Mouse (Mus musculus) MEL (cell line): ENCODE data around the gene Sh3rf1. TPM values are rescaled to one million over a fixed set of nuclear protein-coding genes. Genes with fewer than 3 reads are reported as not detected.

Experiments used
- DNase-seq: peaks from one replicate; pipeline ENCODE4 v3.0.0; 2011; ENCODE audit warnings: low read depth, low spot score
- H3K27ac ChIP-seq: 2 replicates; pipeline ENCODE4 v1.5.1; 2012; ENCODE audit warnings: low read depth, mild to moderate bottlenecking, control low read depth, low read length, moderate library complexity; ENCODE audit not compliant: control insufficient read depth
- H3K27me3 ChIP-seq, 2 experiments: fragments of 150-350 bp in 1 of 2; sonication (generic) in 1 of 2; 2 replicates each; pipeline ENCODE4 v1.6.1; 2012; ENCODE audit warnings: low read length in 2 of 2, mild to moderate bottlenecking in 2 of 2, improper control_type of control experiment in 1 of 2, moderate library complexity in 1 of 2; ENCODE audit not compliant: insufficient read depth in 2 of 2, control insufficient read depth in 1 of 2
- H3K36me3 ChIP-seq, 2 experiments: 2 replicates each; pipeline ENCODE4 v1.6.1; 2012 to 2014; ENCODE audit warnings: low read length in 2 of 2, improper control_type of control experiment in 1 of 2, inconsistent platforms in 1 of 2, mild to moderate bottlenecking in 1 of 2; ENCODE audit not compliant: insufficient read depth in 2 of 2, control insufficient read depth in 1 of 2
- H3K4me1 ChIP-seq, 2 experiments: fragments of 150-350 bp in 1 of 2; sonication (generic) in 1 of 2; 2 replicates each; pipeline ENCODE4 v1.6.1; 2012; ENCODE audit warnings: low read length in 2 of 2, improper control_type of control experiment in 1 of 2, mild to moderate bottlenecking in 1 of 2; ENCODE audit not compliant: insufficient read depth in 2 of 2, control insufficient read depth in 1 of 2
- H3K4me3 ChIP-seq, 2 experiments: fragments of 150-350 bp in 1 of 2; sonication (generic) in 1 of 2; 2 replicates each; pipeline ENCODE4 v1.5.1; 2012; ENCODE audit warnings: low read depth in 2 of 2, low read length in 2 of 2, mild to moderate bottlenecking in 2 of 2, moderate library complexity in 2 of 2, control low read depth in 1 of 2, improper control_type of control experiment in 1 of 2; ENCODE audit not compliant: control insufficient read depth in 1 of 2, insufficient read depth in 1 of 2
- H3K79me2 ChIP-seq: 2 replicates; pipeline ENCODE4 v1.6.1; 2012; ENCODE audit warnings: mild to moderate bottlenecking, low read length, moderate library complexity; ENCODE audit not compliant: control insufficient read depth, poor library complexity, insufficient read depth
- H3K9ac ChIP-seq: 2 replicates; pipeline ENCODE4 v1.6.1; 2012; ENCODE audit warnings: low read depth, mild to moderate bottlenecking, control low read depth, low read length, moderate library complexity; ENCODE audit not compliant: control insufficient read depth, poor library complexity, severe bottlenecking
- H3K9me3 ChIP-seq: fragments of 150-350 bp; sonication (generic); replicated peaks from 2 replicates; pipeline ENCODE4 v1.6.1; 2012; ENCODE audit warnings: mild to moderate bottlenecking, low read length, improper control_type of control experiment, moderate library complexity; ENCODE audit not compliant: insufficient read depth
- CHD1 ChIP-seq: IDR thresholded peaks from 2 replicates; pipeline ENCODE4 v1.6.1; 2012; ENCODE audit warnings: low read depth, mild to moderate bottlenecking, inconsistent platforms, low read length, improper control_type of control experiment
- CHD2 ChIP-seq: IDR thresholded peaks from 2 replicates; pipeline ENCODE4 v1.6.1; 2011; ENCODE audit warnings: low read length, improper control_type of control experiment
- CTCF ChIP-seq, 3 experiments: IDR thresholded peaks in 2 of 3; conservative IDR thresholded peaks in 1 of 3; 2 replicates each; pipeline ENCODE4 v1.5.1; 2011 to 2012; ENCODE audit warnings: low read length in 3 of 3, low read depth in 2 of 3, mild to moderate bottlenecking in 2 of 3, improper control_type of control experiment in 1 of 3, inconsistent platforms in 1 of 3, mixed read lengths in 1 of 3, moderate library complexity in 1 of 3; ENCODE audit not compliant: control insufficient read depth in 1 of 3, insufficient read depth in 1 of 3, poor library complexity in 1 of 3, severe bottlenecking in 1 of 3
- E2F4 ChIP-seq: IDR thresholded peaks from 2 replicates; pipeline ENCODE4 v1.6.1; 2011; ENCODE audit warnings: low read depth, low read length, improper control_type of control experiment, borderline replicate concordance
- ELF1 ChIP-seq: IDR thresholded peaks from 2 replicates; pipeline ENCODE4 v1.6.1; 2014; ENCODE audit warnings: low read depth, mild to moderate bottlenecking, inconsistent platforms, low read length, improper control_type of control experiment, moderate library complexity
- EP300 ChIP-seq, 2 experiments: IDR thresholded peaks; 2 replicates each; pipeline ENCODE4 v1.6.1; 2011; ENCODE audit warnings: improper control_type of control experiment in 2 of 2, low read length in 2 of 2, low read depth in 1 of 2, mild to moderate bottlenecking in 1 of 2
- ETS1 ChIP-seq: IDR thresholded peaks from 2 replicates; pipeline ENCODE4 v1.6.1; 2012; ENCODE audit warnings: low read depth, mild to moderate bottlenecking, inconsistent platforms, low read length, improper control_type of control experiment, moderate library complexity
- GABPA ChIP-seq: IDR thresholded peaks from 2 replicates; pipeline ENCODE4 v1.6.1; 2012; ENCODE audit warnings: low read depth, mild to moderate bottlenecking, inconsistent platforms, low read length, improper control_type of control experiment, moderate library complexity
- HCFC1 ChIP-seq: IDR thresholded peaks from 2 replicates; pipeline ENCODE4 v1.6.1; 2012; ENCODE audit warnings: low read depth, mild to moderate bottlenecking, inconsistent platforms, low read length, improper control_type of control experiment, moderate library complexity
- KAT2A ChIP-seq: conservative IDR thresholded peaks from 2 replicates; pipeline ENCODE4 v1.6.1; 2012; ENCODE audit warnings: low read depth, low read length, improper control_type of control experiment, inconsistent platforms
- MAFK ChIP-seq: IDR thresholded peaks from 2 replicates; pipeline ENCODE4 v1.6.1; 2011; ENCODE audit warnings: low read depth, mild to moderate bottlenecking, low read length, improper control_type of control experiment, borderline replicate concordance
- MAX ChIP-seq: IDR thresholded peaks from 2 replicates; pipeline ENCODE4 v1.6.1; 2011; ENCODE audit warnings: low read length, improper control_type of control experiment
- MAZ ChIP-seq: IDR thresholded peaks from 2 replicates; pipeline ENCODE4 v1.6.1; 2012; ENCODE audit warnings: low read depth, mild to moderate bottlenecking, inconsistent platforms, low read length, improper control_type of control experiment
- MEF2A ChIP-seq: IDR thresholded peaks from 2 replicates; pipeline ENCODE4 v1.6.1; 2014; ENCODE audit warnings: low read depth, mild to moderate bottlenecking, inconsistent platforms, low read length, improper control_type of control experiment; ENCODE audit not compliant: poor library complexity, insufficient replicate concordance, severe bottlenecking; ENCODE audit errors: extremely low read depth
- MYB ChIP-seq: IDR thresholded peaks from 2 replicates; pipeline ENCODE4 v1.6.1; 2011; ENCODE audit warnings: mild to moderate bottlenecking, low read depth, low read length, improper control_type of control experiment
- MYC ChIP-seq: IDR thresholded peaks from 2 replicates; pipeline ENCODE4 v1.6.1; 2011; ENCODE audit warnings: low read depth, mild to moderate bottlenecking, low read length, improper control_type of control experiment, moderate library complexity
- POLR2A ChIP-seq, 2 experiments: IDR thresholded peaks; 2 replicates each; pipeline ENCODE4 v1.6.1; 2011 to 2012; ENCODE audit warnings: low read length in 2 of 2, mild to moderate bottlenecking in 2 of 2, control low read depth in 1 of 2, improper control_type of control experiment in 1 of 2, low read depth in 1 of 2, moderate library complexity in 1 of 2; ENCODE audit not compliant: control insufficient read depth in 1 of 2, insufficient read depth in 1 of 2, poor library complexity in 1 of 2
- POLR2AphosphoS2 ChIP-seq: IDR thresholded peaks from 2 replicates; pipeline ENCODE4 v1.6.1; 2011; ENCODE audit warnings: low read length, improper control_type of control experiment
- POLR2AphosphoS5 ChIP-seq: IDR thresholded peaks from 2 replicates; pipeline ENCODE4 v1.6.1; 2012; ENCODE audit warnings: low read depth, borderline replicate concordance, mild to moderate bottlenecking, inconsistent platforms, low read length, moderate library complexity, mixed read lengths
- RCOR1 ChIP-seq: IDR thresholded peaks from 2 replicates; pipeline ENCODE4 v1.6.1; 2012; ENCODE audit warnings: low read depth, mild to moderate bottlenecking, inconsistent platforms, low read length, improper control_type of control experiment
- SIN3A ChIP-seq: IDR thresholded peaks from 2 replicates; pipeline ENCODE4 v1.6.1; 2012; ENCODE audit warnings: low read length, improper control_type of control experiment, inconsistent platforms
- SMC3 ChIP-seq: IDR thresholded peaks from 2 replicates; pipeline ENCODE4 v1.6.1; 2011; ENCODE audit warnings: low read depth, low read length, improper control_type of control experiment
- TAL1 ChIP-seq: IDR thresholded peaks from 2 replicates; pipeline ENCODE4 v1.6.1; 2012; ENCODE audit warnings: mild to moderate bottlenecking, inconsistent platforms, low read length, moderate library complexity, mixed read lengths
- TCF12 ChIP-seq: IDR thresholded peaks from 2 replicates; pipeline ENCODE4 v1.6.1; 2014; ENCODE audit warnings: low read depth, mild to moderate bottlenecking, inconsistent platforms, low read length, improper control_type of control experiment, moderate library complexity
- UBTF ChIP-seq: IDR thresholded peaks from 2 replicates; pipeline ENCODE4 v1.6.1; 2012; ENCODE audit warnings: low read depth, mild to moderate bottlenecking, inconsistent platforms, low read length, improper control_type of control experiment, moderate library complexity, borderline replicate concordance; ENCODE audit not compliant: insufficient read depth
- USF1 ChIP-seq: IDR thresholded peaks from 2 replicates; pipeline ENCODE4 v1.6.1; 2014; ENCODE audit warnings: low read depth, mild to moderate bottlenecking, inconsistent platforms, low read length, improper control_type of control experiment, moderate library complexity
- USF2 ChIP-seq, 2 experiments: IDR thresholded peaks; 2 replicates each; pipeline ENCODE4 v1.6.1; 2011 to 2012; ENCODE audit warnings: improper control_type of control experiment in 2 of 2, low read length in 2 of 2, borderline replicate concordance in 1 of 2, inconsistent platforms in 1 of 2, low read depth in 1 of 2, mild to moderate bottlenecking in 1 of 2; ENCODE audit not compliant: insufficient read depth in 1 of 2
- ZC3H11A ChIP-seq: IDR thresholded peaks from 2 replicates; pipeline ENCODE4 v1.6.1; 2012; ENCODE audit warnings: low read depth, mild to moderate bottlenecking, inconsistent platforms, low read length, improper control_type of control experiment
- ZKSCAN1 ChIP-seq: IDR thresholded peaks from 2 replicates; pipeline ENCODE4 v1.6.1; 2012; ENCODE audit warnings: low read depth, mild to moderate bottlenecking, inconsistent platforms, low read length, improper control_type of control experiment, moderate library complexity
- ZMIZ1 ChIP-seq: IDR thresholded peaks from 2 replicates; pipeline ENCODE4 v1.6.1; 2012; ENCODE audit warnings: low read depth, mild to moderate bottlenecking, inconsistent platforms, low read length, improper control_type of control experiment, moderate library complexity
- polyA plus RNA-seq, 2 experiments: library from polyadenylated mRNA; stranded (reverse) in 1 of 2; unstranded in 1 of 2; fragments of >175 nt in 1 of 2; fragments of >200 nt in 1 of 2; gene quantifications; 2 replicates each; pipeline versions ENCODE4 v1.2.1 to v1.2.4; 2012; ENCODE audit warnings: low replicate concordance in 2 of 2, low read depth in 1 of 2; ENCODE audit not compliant: insufficient read length in 2 of 2, insufficient read depth in 1 of 2, missing spikeins in 1 of 2
- total RNA-seq: library from RNA; depleted of rRNA; stranded (reverse); fragments of 300-350 nt; gene quantifications from 2 replicates; pipeline ENCODE4 v1.2.3, GENCODE M21; 2012

Gene Sh3rf1
- total and polyA plus RNA-seq, 3 experiments: 1.5 to 5.9 TPM; not detected in 1

GRCm38 (mm10) chr8:61359004-61359403 is 135.3 kb downstream of the Sh3rf1 start:
- Histone ChIP-seq H3K9ac (no peak overlapping the region), H3K36me3 (no peaks in the 10 kb centered on the region), H3K4me3 (no peak overlapping the region), H3K79me2 (no peaks in the 10 kb centered on the region), H3K27ac (no peak overlapping the region), H3K4me1 (no peaks in the 10 kb centered on the region), H3K27me3 (no peaks in the 10 kb centered on the region), H3K9me3 (no peaks in the 10 kb centered on the region)
- DNase-seq: peak; percentile 44
- peak; percentile 47; the same call in 1 of the 2 replicates for TF ChIP-seq ETS1
- TF ChIP-seq MEF2A: no peak
- no peak for TF ChIP-seq HCFC1
- no peak for TF ChIP-seq CTCF (IDR thresholded peaks at IDR 0.05 in 2 of 3, conservative IDR thresholded peaks at IDR 0.05 in 1 of 3; ENCODE audit: control insufficient read depth in 1 of 3, insufficient read depth in 1 of 3, low read depth in 2 of 3, low read length in 3 of 3, poor library complexity in 1 of 3, severe bottlenecking in 1 of 3)
- no peak for TF ChIP-seq MAX
- TF ChIP-seq USF2 (IDR thresholded peaks at IDR 0.05; ENCODE audit: borderline replicate concordance in 1 of 2, insufficient read depth in 1 of 2, low read depth in 1 of 2, low read length in 2 of 2): no peak
- peak; percentile 55; the same call in 1 of the 2 replicates for TF ChIP-seq MYB
- TF ChIP-seq CHD2: no peak
- no peak for TF ChIP-seq POLR2AphosphoS2
- TF ChIP-seq MAZ: no peak
- no peak for TF ChIP-seq TCF12
- no peak for TF ChIP-seq E2F4
- 0 out of 2 replicates have a peak, but pooled peaks have one; percentile 9 for TF ChIP-seq RCOR1
- no peak for TF ChIP-seq GABPA
- no peak for TF ChIP-seq KAT2A
- no peak for TF ChIP-seq ZC3H11A
- no peak for TF ChIP-seq POLR2AphosphoS5
- no peak for TF ChIP-seq SIN3A
- TF ChIP-seq EP300 (IDR thresholded peaks at IDR 0.05; ENCODE audit: low read depth in 1 of 2, low read length in 2 of 2): peak in 1 of 2 experiments; percentile 21; a peak in 1 of 4 replicates
- TF ChIP-seq ZMIZ1: no peak
- no peak for TF ChIP-seq UBTF

GRCm38 (mm10) chr8:61359851-61360272 is 136.2 kb downstream of the Sh3rf1 start:
- H3K27ac ChIP-seq: no peak overlapping the region
- TF ChIP-seq SMC3 (no peak), ZKSCAN1 (no peak), TAL1 (no peak), MYC (no peak), CHD2 (no peak), RCOR1 (no peak), MAFK (no peak), MAX (no peak), E2F4 (no peak), ETS1 (no peak), KAT2A (no peak), POLR2AphosphoS5 (no peak), CHD1 (no peak), MAZ (no peak), UBTF (no peak), USF1 (no peak), ELF1 (no peak), POLR2A (IDR thresholded peaks at IDR 0.05; ENCODE audit: control insufficient read depth in 1 of 2, insufficient read depth in 1 of 2, low read depth in 1 of 2, low read length in 2 of 2, poor library complexity in 1 of 2) (no peak)
- H3K27me3 ChIP-seq: no peaks in the 10 kb centered on the region
- H3K4me1 ChIP-seq: no peaks in the 10 kb centered on the region
- no peaks in the 10 kb centered on the region for H3K9me3 ChIP-seq
- no peaks in the 10 kb centered on the region for H3K36me3 ChIP-seq
- DNase-seq: no peak
- H3K79me2 ChIP-seq: no peaks in the 10 kb centered on the region
- no peak overlapping the region for H3K4me3 ChIP-seq
- no peak overlapping the region for H3K9ac ChIP-seq
